Mouse (Mus musculus): ENCODE data around the gene Wfs1.

Wfs1 gene

GRCm38 (mm10) chr5:36935486-36936473 lies 53.2 kb downstream of the Wfs1 start:
- peak; percentile 58 to 62 for DNase-seq (ENCODE audit: low spot score in 2 of 2)

- no peak for DNase-seq (ENCODE audit: low spot score in 2 of 2)
These were observed 55.6 kb downstream of the Wfs1 start for GRCm38 (mm10) chr5:36933383-36933782.

- DNase-seq (ENCODE audit: low spot score in 2 of 2) = no peak
These were observed 59.6 kb downstream of the Wfs1 start for GRCm38 (mm10) chr5:36929376-36929775.

- no peak for DNase-seq (ENCODE audit: low spot score in 2 of 2)
These were observed 60.3 kb downstream of the Wfs1 start for GRCm38 (mm10) chr5:36928701-36929100.

GRCm38 (mm10) chr5:36923826-36924700 lies 64.9 kb downstream of the Wfs1 start:
- DNase-seq (ENCODE audit: low spot score in 2 of 2) = peak in 1 of 2 experiments; percentile 51

GRCm38 (mm10) chr5:36922811-36923210 lies 66.2 kb downstream of the Wfs1 start:
- no peak for DNase-seq (ENCODE audit: low spot score in 2 of 2)

- no peak for DNase-seq (ENCODE audit: low spot score in 2 of 2)
These were observed 67.1 kb downstream of the Wfs1 start for GRCm38 (mm10) chr5:36921871-36922270.

GRCm38 (mm10) chr5:36920072-36920471 lies 68.9 kb downstream of the Wfs1 start:
- DNase-seq (ENCODE audit: low spot score in 2 of 2) = no peak

- DNase-seq (ENCODE audit: low spot score in 2 of 2) = no peak
These were observed 71.0 kb downstream of the Wfs1 start for GRCm38 (mm10) chr5:36918016-36918415.

- no peak for DNase-seq (ENCODE audit: low spot score in 2 of 2)
These were observed 71.8 kb downstream of the Wfs1 start for GRCm38 (mm10) chr5:36917245-36917644.

- DNase-seq (ENCODE audit: low spot score in 2 of 2) = no peak
These were observed 72.4 kb downstream of the Wfs1 start for GRCm38 (mm10) chr5:36916581-36916980.

All from left cerebral cortex, adult 9 months (tissue).